Mouse (Mus musculus): ENCODE results near the gene H2al1f. TPM values are rescaled to one million over a fixed set of nuclear protein-coding genes. Genes with fewer than 3 reads are reported as not detected.
A peak's percentile ranks its signal among the peaks of the same experiment; 100 is the strongest.
"Not testable (repeated sequence)": the region's sequence is repeated elsewhere in the genome, so short reads cannot be mapped to it uniquely, and the experiment has no call there.

The H2al1f gene
- not detected for total RNA-seq (2021)

- not testable (repeated sequence) for DNase-seq (ENCODE audit: extremely low spot score in 1 of 2, low spot score in 1 of 2)
Observed at GRCm38 (mm10) chrX:11314858-11315257, at the start of gene H2al1f. Gene H2al1f, plus strand, starts transcription at chrX:11315158.

GRCm38 (mm10) chrX:11267791-11268190, 47.2 kb upstream of the H2al1f start:
- DNase-seq (ENCODE audit: extremely low spot score in 1 of 2, low spot score in 1 of 2), result no peak

GRCm38 (mm10) chrX:11269074-11269473, 45.9 kb upstream of the H2al1f start:
- DNase-seq (ENCODE audit: extremely low spot score in 1 of 2, low spot score in 1 of 2), result peak in 1 of 2 experiments; percentile 10

- DNase-seq (ENCODE audit: extremely low spot score in 1 of 2, low spot score in 1 of 2), result no peak
Observed at GRCm38 (mm10) chrX:11273190-11273589, 41.8 kb upstream of the H2al1f start.

- DNase-seq (ENCODE audit: extremely low spot score in 1 of 2, low spot score in 1 of 2), result no peak
Observed at GRCm38 (mm10) chrX:11277083-11277482, 37.9 kb upstream of the H2al1f start.

GRCm38 (mm10) chrX:11280741-11281140, 34.2 kb upstream of the H2al1f start:
- DNase-seq (ENCODE audit: extremely low spot score in 1 of 2, low spot score in 1 of 2), result no peak

- DNase-seq (ENCODE audit: extremely low spot score in 1 of 2, low spot score in 1 of 2), result no peak
Observed at GRCm38 (mm10) chrX:11288306-11288882, 26.6 kb upstream of the H2al1f start.

- DNase-seq (ENCODE audit: extremely low spot score in 1 of 2, low spot score in 1 of 2), result no peak
Observed at GRCm38 (mm10) chrX:11289244-11289643, 25.7 kb upstream of the H2al1f start.

GRCm38 (mm10) chrX:11298957-11299356, 16.0 kb upstream of the H2al1f start, which contains the start of gene H2al1a:
Gene H2al1a, plus strand, starts transcription at chrX:11299257.
- DNase-seq (ENCODE audit: extremely low spot score in 1 of 2, low spot score in 1 of 2), result not testable (repeated sequence)

- not testable (repeated sequence) for DNase-seq (ENCODE audit: extremely low spot score in 1 of 2, low spot score in 1 of 2)
Observed at GRCm38 (mm10) chrX:11302132-11302531, 12.8 kb upstream of the H2al1f start, which contains the start of gene H2al1b. Gene H2al1b, plus strand, starts transcription at chrX:11302432.

GRCm38 (mm10) chrX:11305355-11305754, 9.6 kb upstream of the H2al1f start, which contains the start of gene H2al1c:
Gene H2al1c, plus strand, starts transcription at chrX:11305655.
- DNase-seq (ENCODE audit: extremely low spot score in 1 of 2, low spot score in 1 of 2), result not testable (repeated sequence)

- DNase-seq (ENCODE audit: extremely low spot score in 1 of 2, low spot score in 1 of 2), result not testable (repeated sequence)
Observed at GRCm38 (mm10) chrX:11308524-11308923, 6.4 kb upstream of the H2al1f start, which contains the start of gene H2al1d. Gene H2al1d, plus strand, starts transcription at chrX:11308824.

GRCm38 (mm10) chrX:11311634-11312033, 3.3 kb upstream of the H2al1f start, which contains the start of gene H2al1e:
Gene H2al1e, plus strand, starts transcription at chrX:11311934.
- not testable (repeated sequence) for DNase-seq (ENCODE audit: extremely low spot score in 1 of 2, low spot score in 1 of 2)

- DNase-seq (ENCODE audit: extremely low spot score in 1 of 2, low spot score in 1 of 2), result not testable (repeated sequence)
Observed at GRCm38 (mm10) chrX:11317956-11318355, 3.0 kb downstream of the H2al1f start, which contains the start of gene H2al1g. Gene H2al1g, plus strand, starts transcription at chrX:11318256.

GRCm38 (mm10) chrX:11321192-11321591, 6.2 kb downstream of the H2al1f start, which contains the start of gene H2al1h:
Gene H2al1h, plus strand, starts transcription at chrX:11321492.
- not testable (repeated sequence) for DNase-seq (ENCODE audit: extremely low spot score in 1 of 2, low spot score in 1 of 2)

- DNase-seq (ENCODE audit: extremely low spot score in 1 of 2, low spot score in 1 of 2), result not testable (repeated sequence)
Observed at GRCm38 (mm10) chrX:11324359-11324758, 9.4 kb downstream of the H2al1f start, which contains the start of gene H2al1i. Gene H2al1i, plus strand, starts transcription at chrX:11324659.

GRCm38 (mm10) chrX:11327522-11327921, 12.6 kb downstream of the H2al1f start, which contains the start of gene H2al1j:
Gene H2al1j, plus strand, starts transcription at chrX:11327822.
- not testable (repeated sequence) for DNase-seq (ENCODE audit: extremely low spot score in 1 of 2, low spot score in 1 of 2)

- DNase-seq (ENCODE audit: extremely low spot score in 1 of 2, low spot score in 1 of 2), result peak in 1 of 2 experiments; percentile 15
Observed at GRCm38 (mm10) chrX:11345762-11346161, 30.8 kb downstream of the H2al1f start.

GRCm38 (mm10) chrX:11346756-11347155, 31.8 kb downstream of the H2al1f start:
- no peak for DNase-seq (ENCODE audit: extremely low spot score in 1 of 2, low spot score in 1 of 2)

- DNase-seq (ENCODE audit: extremely low spot score in 1 of 2, low spot score in 1 of 2), result no peak
Observed at GRCm38 (mm10) chrX:11360823-11361222, 45.9 kb downstream of the H2al1f start.

- DNase-seq (ENCODE audit: extremely low spot score in 1 of 2, low spot score in 1 of 2), result no peak
Observed at GRCm38 (mm10) chrX:11361261-11361660, 46.3 kb downstream of the H2al1f start.

GRCm38 (mm10) chrX:11363890-11364289, 48.9 kb downstream of the H2al1f start:
- DNase-seq (ENCODE audit: extremely low spot score in 1 of 2, low spot score in 1 of 2), result no peak

All from layer of hippocampus, postnatal 25 days (tissue).